ENCODE assay signal across 22 mouse cellular contexts in the genomic region with DNA sequence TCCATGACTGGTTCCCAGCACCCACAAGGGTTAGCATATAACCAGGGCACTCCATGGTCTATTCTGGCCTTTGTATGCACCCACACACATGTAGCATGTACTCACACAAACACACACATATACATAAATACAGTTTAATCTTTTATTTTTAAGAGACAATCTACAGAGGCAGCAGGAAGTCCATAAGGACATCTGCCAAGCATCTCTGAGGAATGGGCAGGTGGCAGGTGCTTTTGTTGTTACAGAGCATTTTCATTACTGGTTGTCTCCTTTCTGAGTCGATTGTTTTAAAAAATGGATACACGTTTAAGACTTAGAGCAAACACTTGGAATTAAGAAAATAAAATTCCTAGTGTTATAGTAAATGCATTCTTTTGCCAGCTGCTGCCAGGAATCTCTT.
"Had no signal": no experiment of that assay in that cellular context is flagged by ENCODE, and none has a peak within 500 bp of the region (broad histone marks: within the 10 kb centered on the region; RNA-seq: fewer than 3 reads in every experiment).

No protein-coding gene starts in this region.

- H3K36me3 ChIP-seq: kidney, embryonic 15.5 days; limb, embryonic 10.5 days; limb, embryonic 13.5 days; liver, embryonic 12.5 days; liver, embryonic 15.5 days; lung, embryonic 15.5 days; midbrain, embryonic 10.5 days; neural tube, embryonic 13.5 days; stomach, embryonic 15.5 days had no signal

- H3K27ac ChIP-seq: kidney, embryonic 15.5 days; liver, embryonic 12.5 days; liver, embryonic 15.5 days; lung, embryonic 15.5 days; midbrain, embryonic 10.5 days; midbrain, embryonic 13.5 days; neural tube, embryonic 13.5 days had no signal

- H3K9me3 ChIP-seq: kidney, embryonic 15.5 days; limb, embryonic 10.5 days; limb, embryonic 13.5 days; liver, embryonic 15.5 days; lung, embryonic 15.5 days; midbrain, embryonic 13.5 days; neural tube, embryonic 13.5 days; stomach, embryonic 15.5 days had no signal

- H3K4me2 ChIP-seq: kidney, embryonic 15.5 days; limb, embryonic 13.5 days; liver, embryonic 12.5 days; liver, embryonic 15.5 days; lung, embryonic 15.5 days; midbrain, embryonic 13.5 days; neural tube, embryonic 13.5 days; stomach, embryonic 15.5 days had no signal

- ATAC-seq: liver, embryonic 12.5 days; midbrain, embryonic 13.5 days; midbrain, embryonic 16.5 days had no signal

- H3K4me1 ChIP-seq: kidney, embryonic 15.5 days; liver, embryonic 12.5 days; liver, embryonic 15.5 days; megakaryocyte, embryonic 14.5 days; midbrain, embryonic 10.5 days; stomach, embryonic 15.5 days had no signal

- H3K27me3 ChIP-seq: kidney, embryonic 15.5 days; limb, embryonic 13.5 days; liver, embryonic 12.5 days; liver, embryonic 15.5 days; lung, embryonic 15.5 days; megakaryocyte, embryonic 14.5 days; midbrain, embryonic 13.5 days; neural tube, embryonic 13.5 days; stomach, embryonic 15.5 days had no signal

- DNase-seq: kidney, postnatal 10 days; kidney, postnatal 36 days; liver; lung, adult 18-20 months; lung, postnatal 10 days; lung, postnatal 36 days; right cerebral cortex, postnatal 25 days; spleen, adult 18-20 months; thymus, postnatal 25 days had no signal

- H3K4me3 ChIP-seq: kidney, embryonic 15.5 days; limb, embryonic 10.5 days; limb, embryonic 13.5 days; liver, embryonic 12.5 days; liver, embryonic 15.5 days; lung, embryonic 15.5 days; megakaryocyte, embryonic 14.5 days; midbrain, embryonic 10.5 days; midbrain, embryonic 13.5 days; myocyte; neural tube, embryonic 13.5 days; stomach, embryonic 15.5 days had no signal

- H3K9ac ChIP-seq: kidney, embryonic 15.5 days; limb, embryonic 13.5 days; liver, embryonic 12.5 days; liver, embryonic 15.5 days; lung, embryonic 15.5 days; midbrain, embryonic 13.5 days; neural tube, embryonic 13.5 days; stomach, embryonic 15.5 days had no signal
